Mouse (Mus musculus) lung, postnatal 14 days (tissue): Measurements from ENCODE around the gene Capn6.

ENCODE experiments used
- DNase-seq: peaks from one replicate; pipeline ENCODE4 v3.0.0; 2021

Capn6 gene

GRCm38 (mm10) chrX:143827212-143827611 is at the start of gene Capn6:
Capn6 (minus strand) TSS chrX:143827414.
- peak; percentile 8 for DNase-seq

DNA sequence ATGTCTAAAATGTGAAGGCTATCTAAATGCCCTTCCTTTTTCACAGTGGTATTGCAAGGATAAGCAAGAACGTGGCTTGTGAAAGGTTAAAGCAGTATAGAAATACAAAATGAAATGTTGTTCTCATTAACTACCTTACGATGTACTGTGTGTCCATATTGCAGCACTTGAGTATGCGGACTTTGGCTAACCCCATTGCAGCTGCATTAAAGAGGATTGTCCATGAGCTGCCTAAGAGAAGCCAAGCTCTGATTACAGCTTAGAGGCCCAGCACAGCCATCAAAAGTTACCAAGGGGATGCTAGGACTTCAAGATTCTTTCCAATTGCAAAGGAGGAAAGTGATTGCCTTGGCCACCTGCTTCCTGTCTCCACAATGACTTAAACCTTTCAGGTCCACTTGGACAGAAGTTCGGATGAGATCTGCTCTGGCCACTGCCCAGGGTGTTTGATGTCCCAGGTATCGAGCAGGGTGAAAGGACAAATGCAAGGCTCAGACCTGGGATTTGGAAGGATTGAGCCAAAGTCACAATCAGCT is 40.0 kb upstream of the Capn6 start:
- DNase-seq, result no peak

GRCm38 (mm10) chrX:143851351-143851750 is 24.1 kb upstream of the Capn6 start:
- DNase-seq, result no peak

GRCm38 (mm10) chrX:143849969-143850368 is 22.8 kb upstream of the Capn6 start:
- DNase-seq, result no peak

- no peak for DNase-seq
Measured at GRCm38 (mm10) chrX:143846637-143847036, 19.4 kb upstream of the Capn6 start.

- no peak for DNase-seq
Measured at GRCm38 (mm10) chrX:143826521-143826920, 693 bp downstream of the Capn6 start.

DNA sequence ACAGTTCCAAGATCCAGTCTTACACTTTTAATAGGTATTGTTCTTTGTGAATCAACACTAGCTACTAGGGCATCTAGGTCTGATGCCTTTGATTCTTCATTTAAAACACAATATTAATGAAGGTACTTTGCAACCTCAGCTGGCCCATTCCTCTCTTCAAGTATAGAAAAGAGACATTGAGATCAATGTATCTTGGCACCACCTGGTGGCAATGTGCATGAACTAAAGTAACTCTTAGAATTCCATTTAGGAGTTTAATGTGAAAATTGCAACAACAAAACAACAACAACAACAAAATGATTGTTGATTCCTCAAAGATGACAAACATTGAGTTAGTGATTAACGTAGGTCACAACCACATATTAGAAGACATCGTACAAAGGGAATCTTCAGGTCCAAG is 8.3 kb downstream of the Capn6 start:
- DNase-seq, result no peak

- no peak for DNase-seq
Measured at GRCm38 (mm10) chrX:143815948-143816347, 11.3 kb downstream of the Capn6 start.

GRCm38 (mm10) chrX:143762556-143762955 is 64.7 kb downstream of the Capn6 start:
- peak; percentile 0 for DNase-seq
